Mouse (Mus musculus): ENCODE data around the gene Zdhhc13. TPM values are rescaled to one million over a fixed set of nuclear protein-coding genes. Genes with fewer than 3 reads are reported as not detected.

The Zdhhc13 gene
- total and polyA plus RNA-seq, 2 experiments from 2014 or later, result 22.6 to 43.3 TPM

DNA sequence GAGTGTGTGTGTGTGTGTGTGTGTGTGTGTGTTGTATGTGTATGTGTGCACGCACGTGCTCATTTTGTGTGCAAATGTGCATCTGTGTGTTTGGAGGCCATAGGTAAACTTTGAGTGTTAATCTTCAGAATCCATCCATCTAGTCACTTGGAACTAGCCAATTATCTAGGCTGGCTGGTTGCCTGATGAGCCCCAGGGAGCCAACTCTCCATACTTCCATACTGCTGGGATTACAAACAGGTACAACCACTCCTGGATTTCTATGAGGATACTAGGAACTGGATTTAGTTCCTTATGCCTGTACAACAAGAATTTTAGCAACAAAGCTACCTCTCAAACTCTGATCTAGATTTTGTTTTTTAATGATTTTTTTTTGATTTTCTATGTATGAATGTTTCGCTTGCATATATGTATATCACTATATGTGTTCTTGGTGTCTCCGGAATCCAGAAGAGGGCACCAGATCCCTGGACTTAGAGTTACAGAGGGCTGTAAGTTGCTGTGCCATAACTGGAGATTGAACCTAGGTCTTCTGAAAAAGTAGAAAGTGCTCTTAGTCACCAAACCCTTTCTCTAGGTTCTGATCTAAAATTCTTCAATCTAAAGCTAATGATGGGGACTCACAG is 32.4 kb upstream of the Zdhhc13 start:
- no peaks in the 10 kb centered on the region for H3K36me3 ChIP-seq (ENCODE audit: insufficient read depth, low read length)
- H3K4me2 ChIP-seq (ENCODE audit: low read depth, low read length), result no peak overlapping the region
- 95% methylated on average over 4 of the region's 4 CpGs for WGBS
- ATAC-seq (no peak), DNase-seq (ENCODE audit: low spot score) (peak; percentile 65)
- H3K9ac ChIP-seq (replicated peaks; ENCODE audit: low read length), result no peak overlapping the region
- TF ChIP-seq CTCF (IDR thresholded peaks at IDR 0.05; ENCODE audit: low read depth), result peak; percentile 57
- H3K4me1 ChIP-seq (ENCODE audit: insufficient read depth, low read length), result no peaks in the 10 kb centered on the region
- no peak overlapping the region for H3K27ac ChIP-seq
- H3K27me3 ChIP-seq (ENCODE audit: insufficient read depth, low read length), result no peaks in the 10 kb centered on the region
- no peak overlapping the region for H3K4me3 ChIP-seq (ENCODE audit: low read length)
- H3K9me3 ChIP-seq (ENCODE audit: low read length), result no peaks in the 10 kb centered on the region

DNA sequence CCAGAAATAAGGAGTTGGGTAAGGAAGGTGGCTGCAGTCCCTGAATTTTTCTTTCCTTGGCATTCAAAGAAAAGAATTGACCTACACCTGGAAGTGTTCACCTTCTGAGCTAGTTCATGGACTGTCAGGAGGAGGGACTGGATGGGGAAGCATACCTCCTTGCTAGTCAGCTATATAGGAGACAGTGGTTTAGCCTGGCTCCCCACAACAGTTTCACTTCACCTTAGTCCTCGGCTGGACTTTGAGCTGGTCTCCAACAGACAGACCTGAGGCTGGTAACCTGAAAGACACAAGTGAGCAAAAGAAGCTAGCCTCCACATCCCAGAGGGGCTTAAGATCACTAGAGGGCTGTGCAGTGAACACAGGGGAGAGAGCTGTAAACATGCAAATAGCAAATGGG is 30.7 kb upstream of the Zdhhc13 start:
- no peak for DNase-seq (ENCODE audit: low spot score)
- Histone ChIP-seq H3K9me3 (ENCODE audit: low read length) (no peaks in the 10 kb centered on the region), H3K36me3 (ENCODE audit: insufficient read depth, low read length) (no peaks in the 10 kb centered on the region), H3K9ac (replicated peaks; ENCODE audit: low read length) (no peak overlapping the region), H3K27me3 (ENCODE audit: insufficient read depth, low read length) (no peaks in the 10 kb centered on the region), H3K4me2 (ENCODE audit: low read depth, low read length) (no peak overlapping the region), H3K4me1 (ENCODE audit: insufficient read depth, low read length) (no peaks in the 10 kb centered on the region), H3K4me3 (ENCODE audit: low read length) (no peak overlapping the region), H3K27ac (no peak overlapping the region)
- ATAC-seq, result no peak
- no peak for TF ChIP-seq CTCF (IDR thresholded peaks at IDR 0.05; ENCODE audit: low read depth)
- WGBS, result 77% methylated on average over 1 of the region's 1 CpGs

DNA sequence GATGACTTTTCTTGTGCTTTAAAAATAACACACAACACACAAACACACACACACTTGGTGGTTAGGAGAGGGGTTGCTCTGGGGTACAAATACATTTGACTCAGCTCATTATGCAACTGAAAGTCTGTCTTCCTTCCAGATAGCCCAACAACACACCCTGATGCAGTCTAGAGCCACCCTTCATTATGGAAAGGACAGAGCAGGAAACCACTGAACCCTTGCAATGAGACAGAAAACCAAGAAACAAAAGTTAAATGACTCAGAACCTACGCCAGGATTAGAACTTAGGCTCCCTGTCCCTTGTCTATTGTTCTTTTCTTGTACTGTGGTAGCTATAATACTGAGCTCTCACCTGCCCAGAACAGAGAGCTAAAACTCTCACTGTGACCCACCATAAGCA is 28.0 kb upstream of the Zdhhc13 start:
- no peak for ATAC-seq
- TF ChIP-seq CTCF (IDR thresholded peaks at IDR 0.05; ENCODE audit: low read depth), result no peak
- Histone ChIP-seq H3K4me2 (ENCODE audit: low read depth, low read length) (no peak overlapping the region), H3K4me1 (ENCODE audit: insufficient read depth, low read length) (no peaks in the 10 kb centered on the region), H3K9ac (replicated peaks; ENCODE audit: low read length) (no peak overlapping the region), H3K4me3 (ENCODE audit: low read length) (no peak overlapping the region), H3K36me3 (ENCODE audit: insufficient read depth, low read length) (no peaks in the 10 kb centered on the region), H3K27ac (no peak overlapping the region), H3K27me3 (ENCODE audit: insufficient read depth, low read length) (no peaks in the 10 kb centered on the region), H3K9me3 (ENCODE audit: low read length) (no peaks in the 10 kb centered on the region)
- DNase-seq (ENCODE audit: low spot score), result no peak
- 97% methylated on average over 1 of the region's 1 CpGs for WGBS

DNA sequence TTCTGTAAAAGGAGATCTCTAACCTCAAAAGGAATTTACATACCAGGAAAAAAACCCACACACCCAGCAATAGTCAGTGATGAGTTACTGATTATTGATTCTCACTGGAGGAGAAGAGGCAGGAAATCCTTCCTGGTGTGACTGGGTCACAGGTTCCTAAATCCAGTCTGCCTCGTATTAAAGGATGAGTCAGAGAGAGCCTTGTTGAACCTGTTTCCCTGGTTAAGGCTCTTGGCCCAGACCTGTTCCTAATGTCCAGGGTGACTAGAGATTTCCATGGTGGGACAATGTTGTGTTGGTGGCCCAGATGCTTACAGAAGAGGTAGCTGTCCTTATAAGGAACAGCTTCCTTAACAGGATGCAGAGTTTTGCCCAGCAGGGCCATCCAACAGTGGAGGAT is 26.5 kb upstream of the Zdhhc13 start:
- H3K27me3 ChIP-seq (ENCODE audit: insufficient read depth, low read length), result no peaks in the 10 kb centered on the region
- no peak overlapping the region for H3K4me2 ChIP-seq (ENCODE audit: low read depth, low read length)
- H3K27ac ChIP-seq, result no peak overlapping the region
- no peaks in the 10 kb centered on the region for H3K9me3 ChIP-seq (ENCODE audit: low read length)
- DNase-seq (ENCODE audit: low spot score), result no peak
- WGBS, result 81% methylated on average over 1 of the region's 1 CpGs
- ATAC-seq, result no peak
- no peaks in the 10 kb centered on the region for H3K4me1 ChIP-seq (ENCODE audit: insufficient read depth, low read length)
- no peak overlapping the region for H3K9ac ChIP-seq (replicated peaks; ENCODE audit: low read length)
- H3K4me3 ChIP-seq (ENCODE audit: low read length), result no peak overlapping the region
- no peak for TF ChIP-seq CTCF (IDR thresholded peaks at IDR 0.05; ENCODE audit: low read depth)
- no peaks in the 10 kb centered on the region for H3K36me3 ChIP-seq (ENCODE audit: insufficient read depth, low read length)

DNA sequence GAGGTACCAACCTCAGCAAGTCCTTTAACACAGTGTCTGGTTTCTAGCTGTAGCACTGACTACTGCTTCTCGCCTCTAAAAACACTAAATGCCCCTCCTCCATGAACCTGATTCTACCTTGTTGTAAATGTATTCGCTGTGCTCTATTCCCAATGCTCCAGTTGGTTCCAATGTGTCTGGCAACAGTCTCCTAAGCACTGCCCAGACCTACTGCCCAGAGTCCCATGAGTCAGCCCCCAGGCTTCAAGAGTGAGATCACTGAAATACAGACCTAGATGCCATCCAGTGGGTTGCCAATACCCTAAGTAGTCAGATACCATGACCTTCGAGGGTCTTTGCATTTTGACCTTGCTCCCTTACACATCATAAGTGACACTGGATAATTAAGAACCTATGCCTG is 26.1 kb upstream of the Zdhhc13 start:
- TF ChIP-seq CTCF (IDR thresholded peaks at IDR 0.05; ENCODE audit: low read depth), result no peak

DNA sequence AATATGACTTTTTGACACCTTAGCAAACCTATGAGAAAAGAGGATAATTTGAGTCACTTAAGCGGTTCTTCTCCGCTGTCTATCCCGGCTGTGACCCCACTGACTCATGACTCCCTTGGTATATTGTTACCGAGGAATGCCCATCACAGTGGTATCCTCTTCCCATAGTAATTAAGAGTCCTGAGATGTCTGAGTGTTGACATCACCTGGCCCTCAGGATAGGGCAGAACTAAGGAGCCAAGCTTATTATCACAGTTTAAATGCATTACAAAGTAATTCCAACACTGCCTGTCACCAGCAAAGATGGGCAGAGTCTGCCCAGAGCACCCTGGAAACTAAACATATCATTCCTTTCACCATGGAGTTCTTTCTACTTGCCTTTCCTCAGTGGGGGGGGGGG is 22.8 kb upstream of the Zdhhc13 start:
- Histone ChIP-seq H3K4me3 (ENCODE audit: low read length) (no peak overlapping the region), H3K9me3 (ENCODE audit: low read length) (no peaks in the 10 kb centered on the region), H3K4me2 (ENCODE audit: low read depth, low read length) (no peak overlapping the region), H3K27me3 (ENCODE audit: insufficient read depth, low read length) (no peaks in the 10 kb centered on the region), H3K36me3 (ENCODE audit: insufficient read depth, low read length) (no peaks in the 10 kb centered on the region), H3K9ac (replicated peaks; ENCODE audit: low read length) (no peak overlapping the region), H3K27ac (no peak overlapping the region), H3K4me1 (ENCODE audit: insufficient read depth, low read length) (no peaks in the 10 kb centered on the region)
- TF ChIP-seq CTCF (IDR thresholded peaks at IDR 0.05; ENCODE audit: low read depth), result no peak
- DNase-seq (ENCODE audit: low spot score) (no peak), ATAC-seq (no peak)
- 85% methylated on average over 4 of the region's 4 CpGs for WGBS

More for the DNA sequence above, 26.1 kb upstream of the Zdhhc13 start:
- Histone ChIP-seq H3K9ac (replicated peaks; ENCODE audit: low read length) (no peak overlapping the region), H3K27me3 (ENCODE audit: insufficient read depth, low read length) (no peaks in the 10 kb centered on the region), H3K4me2 (ENCODE audit: low read depth, low read length) (no peak overlapping the region), H3K27ac (no peak overlapping the region), H3K4me1 (ENCODE audit: insufficient read depth, low read length) (no peaks in the 10 kb centered on the region), H3K4me3 (ENCODE audit: low read length) (no peak overlapping the region), H3K36me3 (ENCODE audit: insufficient read depth, low read length) (no peaks in the 10 kb centered on the region), H3K9me3 (ENCODE audit: low read length) (no peaks in the 10 kb centered on the region)
- 85% methylated on average over 3 of the region's 3 CpGs for WGBS
- ATAC-seq (no peak), DNase-seq (ENCODE audit: low spot score) (no peak)

DNA sequence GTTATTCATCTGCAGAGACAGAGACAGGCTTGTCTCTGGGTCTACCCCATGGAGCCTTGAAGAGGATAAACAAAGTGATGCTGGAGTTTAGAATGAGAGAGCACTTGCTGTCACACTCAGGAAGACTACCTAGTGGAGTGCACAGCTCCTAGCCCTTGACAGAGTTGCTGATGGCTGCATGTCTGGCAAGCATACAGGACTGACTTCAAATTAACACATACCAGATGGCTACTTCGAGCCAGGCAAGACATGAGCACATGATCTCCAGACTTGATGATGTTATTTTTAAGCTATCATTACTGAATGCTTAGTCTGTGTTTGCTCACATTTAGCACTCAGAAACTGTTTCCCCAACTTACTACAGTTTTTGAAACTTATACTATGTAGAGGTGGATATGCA is 19.1 kb upstream of the Zdhhc13 start:
- no peak for TF ChIP-seq CTCF (IDR thresholded peaks at IDR 0.05; ENCODE audit: low read depth)
- WGBS, result 56% methylated on average over 1 of the region's 1 CpGs
- no peaks in the 10 kb centered on the region for H3K36me3 ChIP-seq (ENCODE audit: insufficient read depth, low read length)

More for the DNA sequence above, 19.1 kb upstream of the Zdhhc13 start:
- no peak overlapping the region for H3K4me2 ChIP-seq (ENCODE audit: low read depth, low read length)
- no peaks in the 10 kb centered on the region for H3K9me3 ChIP-seq (ENCODE audit: low read length)
- no peaks in the 10 kb centered on the region for H3K27me3 ChIP-seq (ENCODE audit: insufficient read depth, low read length)
- DNase-seq (ENCODE audit: low spot score) (no peak), ATAC-seq (no peak)
- H3K27ac ChIP-seq, result no peak overlapping the region
- H3K4me1 ChIP-seq (ENCODE audit: insufficient read depth, low read length), result no peaks in the 10 kb centered on the region
- H3K4me3 ChIP-seq (ENCODE audit: low read length), result no peak overlapping the region
- no peak overlapping the region for H3K9ac ChIP-seq (replicated peaks; ENCODE audit: low read length)
